8 mouse cellular contexts compared by ENCODE assay signal in genomic region chr8:120300601-120301141, GRCm38 (mm10).
DNase-seq lines count a peak whose midpoint lies in the region; ATAC-seq lines count a peak whose summit lies in the region.

No protein-coding gene starts in this region.

- H3K4me1 ChIP-seq in limb, embryonic 15.5 days, result peaks cover 71% of the 10 kb centered on the region
- H3K4me1 ChIP-seq in midbrain, embryonic 16.5 days (ENCODE audit: control insufficient read depth, insufficient read depth, low read length), result peaks cover 42% of the 10 kb centered on the region

- H3K27ac ChIP-seq in limb, embryonic 15.5 days, result peak overlapping the region; percentile 65
- H3K27ac ChIP-seq in midbrain, embryonic 16.5 days (ENCODE audit: low read length), result peak overlapping the region; percentile 47; the same call in 1 of the 2 replicates

- H3K27me3 ChIP-seq in limb, embryonic 15.5 days, result no peaks in the 10 kb centered on the region
- no peaks in the 10 kb centered on the region for H3K27me3 ChIP-seq in midbrain, embryonic 16.5 days (ENCODE audit: control insufficient read depth, insufficient read depth, low read depth, low read length)

- H3K9ac ChIP-seq in limb, embryonic 15.5 days, result no peak overlapping the region
- 0 out of 2 replicates have a peak overlapping the region, but pooled peaks have one; percentile 12 for H3K9ac ChIP-seq in midbrain, embryonic 16.5 days (ENCODE audit: low read depth, low read length)

- no peaks in the 10 kb centered on the region for H3K36me3 ChIP-seq in limb, embryonic 15.5 days
- H3K36me3 ChIP-seq in midbrain, embryonic 16.5 days (ENCODE audit: control insufficient read depth, insufficient read depth, low read length), result no peaks in the 10 kb centered on the region

- WGBS in limb, embryonic 15.5 days, result 9% methylated on average over 13 of the region's 13 CpGs
- WGBS in midbrain, embryonic 16.5 days, result 3% methylated on average over 13 of the region's 13 CpGs

- no peaks in the 10 kb centered on the region for H3K9me3 ChIP-seq in limb, embryonic 15.5 days
- no peaks in the 10 kb centered on the region for H3K9me3 ChIP-seq in midbrain, embryonic 16.5 days (replicated peaks; ENCODE audit: control insufficient read depth, low read length, poor library complexity, severe bottlenecking)

- no peak overlapping the region for H3K4me3 ChIP-seq in limb, embryonic 15.5 days
- H3K4me3 ChIP-seq in midbrain, embryonic 16.5 days (ENCODE audit: low read depth, low read length), result no peak overlapping the region

- H3K4me2 ChIP-seq in limb, embryonic 15.5 days, result peak overlapping the region; percentile 25
- H3K4me2 ChIP-seq in midbrain, embryonic 16.5 days (ENCODE audit: low read length), result no peak overlapping the region; the same call in 1 of the 2 replicates

- DNase-seq in left cerebral cortex, adult 18-20 months (ENCODE audit: low spot score in 2 of 2), result peak; percentile 81 to 84
- no peak for DNase-seq in left cerebral cortex, adult 11 months (ENCODE audit: low spot score)
- peak; percentile 74 for DNase-seq in embryo, embryonic 11 days
- peak; percentile 61 to 75 for DNase-seq in gastrocnemius, postnatal 4 days (ENCODE audit: low spot score in 2 of 2)
- DNase-seq in kidney, adult 18-20 months, result peak; percentile 71
- peak; percentile 90 to 91 for DNase-seq in spleen, postnatal 10 days (ENCODE audit: low spot score in 2 of 2)

- no peak for ATAC-seq in limb, embryonic 15.5 days (ENCODE audit: insufficient number of reproducible peaks, low FRiP score, low TSS enrichment, low read depth)
- ATAC-seq in midbrain, embryonic 16.5 days, result peak; percentile 49
